Mouse (Mus musculus): Measurements from ENCODE around the gene Myh14.

DNA sequence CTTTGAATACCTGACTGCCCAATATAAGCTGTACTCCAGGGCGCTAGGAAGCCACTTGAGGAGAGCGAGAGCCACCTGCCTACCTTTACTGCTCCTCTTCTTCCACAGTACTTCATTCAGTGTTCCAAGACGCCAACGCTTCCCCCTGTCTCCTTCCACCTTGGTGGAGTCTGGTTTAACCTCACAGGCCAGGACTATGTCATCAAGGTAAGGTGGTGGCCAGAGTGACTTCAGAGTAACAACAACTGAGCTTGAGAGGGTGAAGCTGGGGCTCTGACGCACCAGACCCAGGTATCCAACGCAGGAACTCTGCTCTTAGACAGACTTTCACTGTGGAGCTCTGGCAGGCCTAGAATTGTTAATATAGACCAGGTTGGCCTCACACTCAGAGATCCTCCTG is 85.0 kb downstream of the Myh14 start:
- TF ChIP-seq CTCF (IDR thresholded peaks at IDR 0.05; ENCODE audit: low read depth, low read length) (no peak), POLR2A (IDR thresholded peaks at IDR 0.05; ENCODE audit: borderline replicate concordance, low read depth, low read length) (no peak)
